Mouse (Mus musculus): ENCODE data around the gene Gnai2.

DNA sequence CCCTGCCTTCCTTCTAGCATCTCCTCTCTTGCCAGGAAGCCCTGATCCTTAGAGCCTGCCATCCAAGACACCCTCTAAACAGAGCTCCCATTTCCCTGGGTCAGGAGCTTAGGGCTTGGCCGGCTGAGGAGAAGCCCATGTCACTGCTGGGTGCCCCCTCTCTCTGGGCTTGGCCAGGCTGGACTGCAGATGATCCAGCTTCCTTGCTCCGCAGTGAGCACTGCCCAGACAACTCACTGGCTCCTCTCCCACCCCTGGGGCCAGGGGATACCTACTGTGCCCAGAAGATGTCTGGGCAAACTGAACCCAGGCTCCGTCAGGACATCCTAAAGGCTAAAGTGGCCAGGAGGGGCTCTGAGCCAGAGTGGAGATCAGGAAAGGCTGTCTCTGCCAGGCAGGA lies 24.8 kb upstream of the Gnai2 start:
- no peak for TF ChIP-seq POLR2A (IDR thresholded peaks at IDR 0.05; ENCODE audit: low read depth, low read length)
- TF ChIP-seq CTCF (IDR thresholded peaks at IDR 0.05; ENCODE audit: borderline replicate concordance, insufficient read depth, low read length): no peak

All from embryonic fibroblast, embryonic 13.5 days (primary cell).